Mouse (Mus musculus): ENCODE data around the gene Hjurp.

Gene Hjurp

GRCm38 (mm10) chr1:88279111-88280005, 1.9 kb upstream of the Hjurp start:
- DNase-seq (ENCODE audit: low spot score), result no peak

GRCm38 (mm10) chr1:88277818-88278511, 532 bp upstream of the Hjurp start:
- no peak for DNase-seq (ENCODE audit: low spot score)

- no peak for DNase-seq (ENCODE audit: low spot score)
These were observed 822 bp downstream of the Hjurp start for GRCm38 (mm10) chr1:88276524-88277097.

DNA sequence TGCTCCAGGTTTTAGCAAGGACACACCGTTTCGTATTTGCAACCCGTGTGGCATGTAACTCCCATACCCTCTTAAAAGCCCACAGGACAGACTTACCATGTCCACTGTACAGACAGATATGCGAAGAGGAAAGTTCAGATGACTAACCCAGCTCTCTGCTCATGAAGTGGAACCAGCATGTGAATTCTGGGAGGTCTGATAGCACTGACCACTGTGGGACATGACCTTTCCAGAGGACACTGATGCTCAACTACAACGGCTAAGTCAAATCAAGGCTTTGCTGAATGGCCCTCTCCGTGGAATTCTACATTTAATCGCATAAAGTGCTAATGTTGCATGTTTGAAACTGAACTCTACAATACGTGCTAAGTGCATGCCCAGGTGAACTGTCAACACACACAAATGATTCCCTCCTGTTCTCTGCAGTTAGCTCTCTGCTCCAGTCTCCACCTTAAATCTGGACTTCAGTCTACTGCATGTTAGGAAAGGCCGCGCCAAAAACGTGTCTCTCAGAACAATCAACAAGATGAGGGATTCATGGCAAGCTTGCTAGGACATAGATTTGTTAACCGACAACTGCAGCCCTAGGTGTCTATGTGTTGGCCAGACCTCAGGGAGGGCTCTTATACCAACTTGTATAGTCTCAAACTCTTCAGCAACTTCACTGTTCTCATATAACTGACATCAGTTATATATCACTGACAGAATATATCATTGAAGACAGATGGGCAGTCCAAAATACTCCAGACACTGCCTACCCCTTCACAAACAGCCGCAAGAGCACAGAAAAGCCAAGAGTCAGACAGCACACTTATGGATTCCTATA, 1.5 kb downstream of the Hjurp start:
- no peak for DNase-seq (ENCODE audit: low spot score)

DNA sequence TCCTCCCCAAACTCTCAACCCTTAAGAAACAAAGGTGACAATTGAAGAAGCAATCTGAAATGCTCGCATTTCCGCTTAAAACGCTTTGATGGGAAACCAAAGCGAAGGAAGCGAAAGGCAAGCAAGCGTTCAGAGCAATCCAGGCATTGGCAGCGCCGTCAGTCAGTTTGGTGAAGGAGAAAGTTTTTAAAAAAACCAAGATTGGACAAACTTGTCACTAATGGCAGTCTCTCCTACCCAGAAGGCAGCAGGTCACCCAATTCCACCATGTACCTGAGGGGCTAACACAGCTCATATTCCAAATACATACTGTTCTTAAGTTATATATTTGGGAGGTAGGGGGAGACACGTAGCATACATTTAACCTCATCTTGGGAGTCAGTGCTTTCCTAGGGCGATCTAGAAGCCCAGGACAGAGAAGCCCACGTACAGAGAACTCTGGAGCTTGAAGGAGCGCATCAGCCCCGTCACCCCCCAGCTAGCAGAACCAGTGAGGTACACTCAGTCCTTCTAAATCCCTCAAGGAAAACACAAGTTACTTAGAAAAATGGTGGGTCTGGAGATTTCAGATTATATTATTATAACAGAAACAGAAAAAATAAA, 2.3 kb downstream of the Hjurp start:
- DNase-seq (ENCODE audit: low spot score), result no peak

DNA sequence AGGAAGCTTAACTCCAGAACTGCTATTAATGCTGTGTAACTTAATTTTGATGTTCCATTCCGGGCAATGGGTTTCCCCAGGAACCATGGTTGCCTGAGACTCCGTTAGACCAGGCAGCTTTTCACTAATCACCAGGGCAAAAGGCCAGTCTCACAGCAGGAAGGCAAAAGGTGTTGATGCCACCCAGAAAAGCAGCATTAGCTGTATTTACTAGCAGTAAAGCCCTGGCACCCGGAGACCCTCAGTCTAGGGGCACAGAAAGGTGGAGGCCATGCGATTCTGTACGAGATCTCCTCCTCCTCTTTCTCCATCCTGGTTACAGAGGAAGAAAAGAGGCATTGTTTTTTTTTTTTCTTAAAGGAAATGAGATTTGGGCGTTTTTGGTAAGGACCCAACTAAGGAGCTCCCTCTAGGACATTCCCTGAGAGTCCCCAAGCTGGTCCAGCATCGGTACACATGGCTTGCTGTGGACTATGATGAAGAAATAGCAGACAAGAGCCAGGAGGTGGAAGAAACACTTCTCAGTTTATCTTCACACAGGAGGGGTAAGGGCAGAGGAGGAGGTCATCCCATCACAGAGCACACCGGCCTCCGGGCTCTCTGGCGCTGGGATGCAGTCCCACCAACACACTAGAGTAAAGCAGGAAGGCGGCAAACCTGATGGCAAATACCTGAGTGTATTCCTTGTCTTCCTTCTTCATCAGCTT, 2.9 kb downstream of the Hjurp start:
- DNase-seq (ENCODE audit: low spot score), result no peak

DNA sequence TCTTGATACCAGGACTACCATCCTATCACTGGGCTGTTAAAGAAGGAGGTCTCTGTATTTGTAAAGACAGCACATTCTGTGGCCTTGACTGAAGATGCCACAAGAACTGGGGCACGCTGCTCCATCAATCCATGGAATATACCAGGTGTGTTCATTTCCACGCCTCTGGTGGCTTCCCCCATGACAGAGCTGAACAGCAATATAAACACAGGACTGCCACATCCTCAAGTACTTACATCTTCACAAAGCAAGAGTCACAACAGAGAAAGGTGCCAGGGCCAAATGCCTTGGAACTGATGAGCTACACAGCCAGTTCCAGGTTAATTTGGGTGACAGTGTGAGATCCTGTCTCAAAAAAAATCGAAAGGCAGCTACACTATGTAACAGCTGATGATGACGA, 3.6 kb downstream of the Hjurp start:
- no peak for DNase-seq (ENCODE audit: low spot score)

- DNase-seq (ENCODE audit: low spot score), result no peak
These were observed 4.1 kb downstream of the Hjurp start for GRCm38 (mm10) chr1:88273326-88273725.

DNA sequence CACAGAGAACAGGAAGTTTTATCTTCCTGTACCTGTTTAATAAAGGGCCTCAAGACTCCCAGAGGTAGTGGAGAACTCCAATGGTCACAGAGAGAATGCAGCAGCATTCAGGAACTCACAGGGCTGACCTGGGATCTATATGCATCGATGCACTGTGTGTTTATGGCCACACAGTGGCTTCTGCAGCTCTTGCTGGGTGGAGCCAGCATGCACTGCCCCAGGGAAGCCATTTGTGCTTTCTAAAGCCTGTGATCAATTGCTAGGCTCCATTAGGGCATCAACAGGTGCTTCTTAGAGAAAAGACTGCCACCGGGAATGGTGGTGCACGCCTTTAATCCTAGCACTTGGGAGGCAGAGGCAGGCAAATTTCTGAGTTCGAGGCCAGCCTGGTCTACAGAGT, 4.6 kb downstream of the Hjurp start:
- DNase-seq (ENCODE audit: low spot score), result no peak

GRCm38 (mm10) chr1:88269539-88270309, 7.7 kb downstream of the Hjurp start:
- DNase-seq (ENCODE audit: low spot score), result no peak

GRCm38 (mm10) chr1:88268070-88268469, 9.4 kb downstream of the Hjurp start:
- DNase-seq (ENCODE audit: low spot score), result no peak

DNA sequence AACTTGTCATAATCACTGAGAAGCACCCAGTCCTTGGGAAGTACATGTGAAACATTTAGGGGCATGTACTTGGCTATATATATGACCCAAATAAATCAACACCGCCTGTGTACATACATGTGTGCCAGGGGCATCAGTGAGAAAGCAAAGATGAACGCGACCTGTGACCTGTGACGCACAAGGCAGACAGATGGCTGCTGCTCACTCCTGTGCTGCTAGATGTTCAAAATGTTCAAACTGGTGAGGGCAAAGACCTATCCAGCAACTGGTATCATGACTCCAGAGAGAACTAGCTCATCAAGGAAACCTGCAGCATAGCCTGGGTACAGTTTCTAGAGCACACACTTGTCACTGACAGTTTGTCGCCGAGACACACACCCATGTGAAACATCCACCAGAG, 9.9 kb downstream of the Hjurp start:
- no peak for DNase-seq (ENCODE audit: low spot score)

- no peak for DNase-seq (ENCODE audit: low spot score)
These were observed 11.3 kb downstream of the Hjurp start for GRCm38 (mm10) chr1:88266123-88266522.

DNA sequence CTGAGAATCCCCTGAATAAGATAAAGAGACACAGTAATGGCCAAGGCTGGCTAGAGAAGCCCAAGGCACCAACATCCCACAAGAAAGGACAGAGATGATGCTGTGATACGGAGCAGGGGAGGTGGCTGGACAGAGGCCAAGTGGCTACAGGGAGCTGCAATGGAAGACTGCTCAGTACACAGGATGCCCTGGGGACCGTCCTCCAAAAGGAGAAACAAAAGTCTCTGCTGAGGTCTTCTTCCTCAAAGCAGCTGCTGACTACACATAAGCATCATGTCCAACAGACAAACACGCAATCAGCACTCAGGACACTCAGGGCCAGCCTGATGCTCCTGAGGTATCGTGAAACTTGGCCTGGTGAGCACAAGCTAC, 12.6 kb downstream of the Hjurp start:
- no peak for DNase-seq (ENCODE audit: low spot score)

DNA sequence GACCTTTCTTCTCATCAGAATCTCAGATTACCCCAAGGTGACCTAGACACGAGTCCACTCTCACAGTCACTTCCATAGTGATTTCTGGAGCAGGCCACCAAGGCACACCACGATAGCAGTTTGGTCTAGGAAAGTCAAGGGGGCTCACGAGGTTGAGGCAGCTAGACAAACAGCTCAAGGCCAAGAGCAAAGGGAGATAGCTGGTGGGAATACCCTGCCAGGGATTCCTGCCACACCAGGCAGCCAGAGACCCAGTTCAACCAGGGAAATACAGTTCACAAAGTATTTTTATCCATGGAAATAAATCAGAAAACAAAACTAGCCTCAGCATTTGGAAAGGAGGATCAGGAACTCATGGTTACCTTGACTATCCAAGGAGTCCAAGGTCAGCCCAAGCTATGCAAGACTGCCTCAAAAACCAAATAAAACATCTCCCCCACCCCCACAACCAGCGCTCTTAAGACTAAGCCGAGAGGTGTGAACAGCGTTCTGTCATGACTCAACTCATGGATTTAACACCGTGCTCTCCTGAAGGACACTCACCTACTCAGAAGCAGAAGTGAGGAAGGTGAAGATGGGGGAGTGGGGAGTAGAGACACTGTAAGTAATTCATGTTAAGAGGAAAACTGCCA, 13.1 kb downstream of the Hjurp start:
- DNase-seq (ENCODE audit: low spot score), result peak; percentile 75

- no peak for DNase-seq (ENCODE audit: low spot score)
These were observed 13.7 kb downstream of the Hjurp start for GRCm38 (mm10) chr1:88263778-88264177.

DNA sequence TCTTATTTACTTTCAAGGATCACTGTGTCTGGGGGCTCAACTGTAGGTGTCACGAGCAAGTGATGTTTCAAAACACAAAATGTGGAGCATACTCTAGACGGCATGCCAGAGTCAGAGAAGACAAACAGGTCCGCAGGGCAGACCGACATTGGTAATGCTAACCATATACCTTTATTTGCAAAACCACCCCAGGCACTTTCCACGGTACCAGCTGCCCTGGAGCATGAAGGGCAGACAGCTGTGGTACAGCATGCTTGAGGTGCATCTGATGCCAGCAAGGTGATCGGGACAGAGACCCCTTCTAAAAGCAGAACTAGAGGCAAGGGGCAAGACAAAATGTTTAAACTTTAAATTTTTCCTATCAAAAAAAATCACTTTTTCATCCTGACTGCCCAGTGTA, 14.5 kb downstream of the Hjurp start:
- no peak for DNase-seq (ENCODE audit: low spot score)

DNA sequence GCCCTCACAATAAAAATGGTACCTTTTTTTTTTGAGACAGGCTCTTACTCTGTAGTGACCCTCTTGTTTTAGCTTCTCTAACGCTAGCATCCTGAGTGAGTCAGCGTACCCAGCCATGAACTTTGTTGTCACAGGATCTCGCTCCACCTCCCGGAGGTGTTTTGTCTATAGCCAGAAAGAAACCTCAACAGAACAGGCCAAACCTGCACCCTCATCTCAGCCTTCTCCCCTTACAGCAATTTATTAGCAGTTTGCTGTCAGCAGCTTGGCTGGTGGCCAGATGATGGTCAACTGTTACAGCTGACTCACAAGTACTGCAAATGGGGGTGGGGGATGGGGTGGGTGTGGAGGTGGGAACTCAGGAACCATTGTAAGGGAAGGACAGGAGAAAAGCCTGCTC, 15.2 kb downstream of the Hjurp start:
- peak; percentile 92 for DNase-seq (ENCODE audit: low spot score)

GRCm38 (mm10) chr1:88261706-88262105, 15.7 kb downstream of the Hjurp start:
- no peak for DNase-seq (ENCODE audit: low spot score)

All from ovary, adult 18-20 months (tissue).